Mouse (Mus musculus): ENCODE measurements around the gene Stoml2. TPM values are rescaled to one million over a fixed set of nuclear protein-coding genes. Genes with fewer than 3 reads are reported as not detected.

Gene Stoml2
- 29.1 TPM for polyA plus RNA-seq (2014; fragmentation: Illumina TruSeq; extraction: RNeasy Lipid Tissue Mini Kit (QIAGEN cat#74804); ENCODE audit: low read depth, low replicate concordance)

DNA sequence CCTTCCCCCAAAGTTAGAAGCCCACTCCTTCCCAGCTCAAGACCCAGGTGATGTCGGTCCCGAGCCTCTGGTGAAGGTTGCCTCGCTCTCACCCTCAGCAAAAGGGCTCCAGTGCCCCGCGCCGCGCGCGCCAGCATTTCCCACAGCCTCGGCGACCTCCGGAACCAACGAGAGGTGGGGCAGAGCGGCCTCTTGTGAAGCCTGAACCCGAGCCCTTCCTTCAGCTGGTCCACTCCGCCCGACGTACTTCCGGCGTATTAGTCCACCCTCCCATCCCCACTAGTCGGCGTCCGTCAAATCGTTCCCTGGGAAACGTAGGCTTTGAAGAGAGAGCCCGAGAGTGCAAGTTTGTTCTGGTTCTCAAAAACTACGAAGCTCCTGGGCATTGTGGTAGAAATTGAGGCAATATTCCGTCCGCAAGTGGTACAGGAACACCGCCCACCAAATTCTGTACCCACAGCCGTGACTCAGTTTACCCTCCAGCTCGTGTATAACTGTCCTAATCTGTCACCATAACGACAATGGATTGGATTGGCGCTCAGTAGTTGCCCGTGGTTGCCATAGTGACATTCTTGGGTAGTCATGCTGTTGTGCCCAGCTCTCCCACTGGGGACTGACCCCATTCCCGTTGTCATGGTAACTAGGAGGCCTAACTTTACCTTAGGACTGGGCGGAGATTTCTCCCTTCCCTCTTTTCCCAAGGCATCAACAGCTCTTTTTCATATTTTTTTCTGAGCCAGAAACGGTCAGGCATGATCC is at the start of gene Stoml2:
TSS of gene Stoml2 (minus strand) at position 474 of the 759 bp plus-strand sequence.

DNA sequence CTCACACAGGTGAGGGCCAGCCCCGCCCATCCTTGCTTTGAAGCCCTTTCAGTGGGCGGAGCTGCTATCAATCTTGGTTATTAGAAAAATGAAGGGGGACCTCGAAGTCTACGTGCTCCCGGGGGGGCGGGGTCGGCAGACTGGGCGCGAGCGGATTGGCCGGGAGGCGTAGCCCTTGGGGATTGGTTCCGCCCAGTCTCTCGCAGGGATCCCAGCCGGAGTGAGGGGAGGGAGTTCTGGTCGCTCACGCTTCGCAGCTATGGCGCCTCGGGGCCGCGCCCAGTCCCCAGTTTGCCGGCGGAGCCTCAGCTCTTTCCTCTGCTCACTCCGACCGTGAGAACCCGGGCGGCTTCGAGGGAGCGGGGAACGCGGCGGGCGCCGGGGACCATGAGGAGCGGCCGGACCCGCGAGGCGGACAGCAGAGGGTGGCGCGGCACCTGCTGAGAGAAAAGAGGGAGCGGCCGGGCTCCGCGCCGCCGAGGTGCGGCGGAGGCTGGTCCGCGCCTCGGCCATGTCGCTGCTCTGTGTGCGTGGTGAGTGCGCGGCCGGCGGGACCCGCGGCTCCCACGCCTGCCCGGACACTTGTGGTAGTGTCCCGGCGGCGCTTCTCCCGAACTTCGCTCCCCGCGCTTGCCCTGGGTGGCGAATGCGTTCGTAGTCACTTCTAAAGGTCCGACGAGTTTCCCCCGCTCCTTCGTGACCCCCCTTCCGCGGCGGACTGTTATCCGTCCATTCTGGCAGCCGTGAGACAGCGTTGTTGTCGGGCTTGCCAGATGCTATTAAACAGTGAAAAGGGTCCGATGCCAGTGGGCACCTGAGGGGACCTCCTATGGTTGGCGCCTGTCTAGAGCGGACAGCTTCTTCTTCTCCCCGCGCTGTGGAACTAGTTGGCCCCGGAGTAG is 27.5 kb upstream of the Stoml2 start, which contains the start of gene Unc13b:
TSS of gene Unc13b (plus strand) at position 201 of the 902 bp plus-strand sequence.

DNA sequence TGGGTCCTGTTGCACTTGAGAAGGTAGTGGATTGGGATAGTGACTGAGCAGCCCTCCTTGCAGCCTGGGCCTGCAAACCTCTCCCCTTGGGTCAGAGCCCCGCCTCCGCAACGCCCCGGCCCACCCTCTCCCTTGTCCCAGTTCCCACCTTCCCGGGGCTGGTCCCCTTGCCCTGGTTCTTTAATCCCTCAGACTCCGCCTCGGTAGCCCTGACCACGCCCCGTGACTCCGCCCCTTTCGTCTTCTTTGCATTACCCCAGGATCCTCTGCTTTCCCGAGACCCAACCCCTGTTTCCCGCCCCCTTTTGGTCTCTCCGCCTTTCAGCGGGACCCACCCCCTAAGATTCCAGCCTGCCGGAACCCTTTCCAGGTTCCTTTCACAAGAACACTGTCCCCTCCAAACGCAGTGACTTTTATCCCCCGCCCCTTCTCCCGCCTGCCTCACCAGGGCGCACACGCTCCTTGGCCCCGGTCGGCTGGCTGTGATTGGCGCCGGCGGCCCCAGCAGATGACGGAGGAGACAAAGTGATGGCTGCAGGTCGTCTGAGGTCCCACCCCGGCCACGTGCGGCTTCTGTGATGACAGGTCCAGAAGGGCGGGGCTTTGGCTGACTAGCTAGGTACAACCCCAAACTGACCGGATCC is 14.3 kb upstream of the Stoml2 start, which contains the start of gene Fam214b:
TSS of gene Fam214b (minus strand) at position 562 of the 644 bp plus-strand sequence.

DNA sequence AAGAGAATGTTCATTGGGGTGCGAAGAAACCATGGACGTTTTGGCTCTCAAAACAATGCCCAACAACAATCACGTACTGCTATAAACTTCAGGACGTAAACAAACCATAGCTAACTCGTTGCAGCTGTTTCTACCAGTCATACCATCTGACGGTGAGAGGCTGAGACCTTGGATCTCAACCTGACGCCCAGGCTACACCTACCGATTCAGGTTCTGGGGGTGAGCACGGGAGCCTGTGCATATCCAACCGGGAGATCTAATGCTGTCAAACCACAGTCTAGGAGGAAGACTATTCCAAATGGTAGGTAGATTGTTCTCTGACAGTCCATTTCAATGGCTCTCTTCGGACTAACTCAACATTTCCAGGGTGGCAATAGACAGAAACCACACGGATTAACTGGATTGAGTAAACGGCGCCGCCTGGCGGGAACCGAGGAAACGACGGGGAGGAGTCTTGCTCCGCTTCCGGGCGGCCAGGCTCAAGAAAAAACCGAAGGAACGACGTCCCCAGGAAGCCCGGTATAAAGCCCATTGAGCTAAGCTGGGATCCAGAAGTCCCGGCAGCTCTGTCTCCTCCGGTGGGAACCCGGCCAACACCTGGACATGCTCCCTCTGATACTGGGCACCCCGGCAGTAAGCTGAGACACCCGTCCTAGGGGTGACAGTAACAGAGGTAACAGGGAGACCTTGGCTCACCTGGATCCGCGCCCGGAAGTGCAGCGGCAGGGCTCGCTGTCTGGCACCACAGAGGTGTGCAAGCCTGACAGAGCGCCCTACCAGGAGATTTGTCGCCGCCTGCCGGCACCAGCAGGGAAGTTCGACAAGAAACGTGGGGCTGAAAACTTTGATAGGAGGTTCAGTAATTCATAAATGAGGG is 6.2 kb downstream of the Stoml2 start, which contains the start of gene Pigo:
TSS of gene Pigo (minus strand) at position 736 of the 877 bp plus-strand sequence.

DNA sequence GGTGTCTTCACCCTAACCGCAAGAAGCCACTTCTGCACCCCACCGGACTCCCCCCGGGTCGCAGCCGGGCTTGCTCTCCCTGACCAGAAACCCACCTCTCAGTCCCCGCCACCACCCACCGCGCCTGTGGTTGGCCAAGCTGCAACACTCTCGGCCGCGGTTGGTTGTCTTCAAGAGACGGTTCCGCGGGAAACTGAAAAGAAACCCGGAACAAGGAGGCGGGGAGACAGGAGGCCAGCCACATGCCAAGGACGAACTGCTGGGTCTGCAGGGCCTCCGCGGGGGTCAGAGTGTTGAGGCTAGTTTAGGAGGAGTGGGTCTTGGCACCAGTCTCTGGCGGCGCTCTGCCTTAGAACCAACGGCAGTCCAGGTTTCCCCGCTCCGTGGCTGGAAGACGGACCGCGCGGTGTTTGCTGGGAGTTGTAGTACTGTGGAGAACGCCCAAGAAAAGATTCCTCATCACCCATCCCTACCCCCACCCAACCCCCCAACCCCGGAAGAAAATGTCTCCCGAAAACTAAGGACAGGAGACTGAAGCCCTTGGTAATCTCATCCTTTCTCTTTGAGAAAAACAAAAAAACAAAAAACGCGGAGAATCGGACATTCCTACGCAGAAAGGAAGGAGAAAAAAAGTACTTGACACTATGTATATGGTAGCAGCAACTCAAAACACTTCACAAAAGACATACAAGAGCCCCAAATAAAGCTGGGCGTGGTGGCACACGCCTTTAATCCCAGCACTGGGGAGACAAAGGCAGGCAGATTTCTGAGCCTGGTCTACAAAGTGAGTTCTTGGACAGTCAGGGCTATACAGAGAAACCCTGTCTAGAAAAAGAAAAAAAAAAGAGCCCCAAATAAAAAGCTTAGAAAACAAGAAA is 21.1 kb downstream of the Stoml2 start, which contains the start of gene Fancg:
TSS of gene Fancg (minus strand) at position 346 of the 878 bp plus-strand sequence.

DNA sequence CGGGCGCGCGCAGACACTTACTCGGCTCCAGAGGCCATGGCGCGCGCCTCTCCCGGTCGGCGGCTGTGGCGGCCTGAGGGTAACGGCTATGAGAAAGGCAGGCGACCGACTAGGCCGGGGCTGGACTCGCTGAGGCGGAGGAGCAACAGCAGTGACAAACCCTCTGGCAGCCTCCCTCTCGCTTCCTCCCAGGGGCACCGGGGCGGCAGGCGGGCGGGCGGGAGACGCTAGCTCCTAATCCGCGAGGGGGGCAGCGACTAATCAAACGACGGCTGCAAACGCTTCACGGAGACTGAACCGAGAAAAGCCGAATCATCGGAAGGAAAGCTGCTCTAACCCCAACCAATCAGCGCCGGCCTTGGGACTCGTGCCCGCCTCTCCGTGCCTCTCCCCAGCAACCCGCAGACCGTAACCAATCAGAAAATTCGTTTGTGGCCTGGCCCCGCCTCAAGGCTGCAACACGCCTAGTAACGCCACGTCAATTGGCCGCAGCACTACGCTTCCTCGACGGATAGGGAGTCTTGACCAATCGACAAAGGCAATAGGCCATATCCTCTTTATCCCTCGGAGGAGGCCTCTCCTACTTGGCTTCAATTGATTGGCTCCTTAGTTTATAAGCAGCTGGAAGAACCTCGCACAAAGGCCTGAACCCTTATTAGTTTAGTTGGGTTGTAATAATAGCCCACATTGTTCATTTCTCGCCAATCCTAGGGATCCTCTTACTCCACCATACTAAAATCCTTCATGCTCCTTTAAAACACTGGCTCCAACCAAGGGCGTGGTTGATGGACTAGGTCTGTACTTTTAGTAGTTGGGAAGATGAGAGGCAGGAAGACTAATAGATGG is 31.1 kb downstream of the Stoml2 start, which contains the start of gene Vcp:
TSS of gene Vcp (minus strand) at position 367 of the 846 bp plus-strand sequence.

Other genes with a start within 250 kb of the Stoml2 start
- gene Fam205a1, start 177.8 kb downstream of the Stoml2 start, polyA plus RNA-seq (2014; fragmentation: Illumina TruSeq; extraction: RNeasy Lipid Tissue Mini Kit (QIAGEN cat#74804); ENCODE audit: low read depth, low replicate concordance), result not detected
- gene Gm12394, start 174.9 kb downstream of the Stoml2 start, polyA plus RNA-seq (2014; fragmentation: Illumina TruSeq; extraction: RNeasy Lipid Tissue Mini Kit (QIAGEN cat#74804); ENCODE audit: low read depth, low replicate concordance), result not detected
- not detected for gene Fam205c, start 157.5 kb downstream of the Stoml2 start, polyA plus RNA-seq (2014; fragmentation: Illumina TruSeq; extraction: RNeasy Lipid Tissue Mini Kit (QIAGEN cat#74804); ENCODE audit: low read depth, low replicate concordance)
- 0.11 TPM for gene Phf24, start 115.0 kb downstream of the Stoml2 start, polyA plus RNA-seq (2014; fragmentation: Illumina TruSeq; extraction: RNeasy Lipid Tissue Mini Kit (QIAGEN cat#74804); ENCODE audit: low read depth, low replicate concordance)
- 0.19 TPM for gene Dnajb5, start 81.9 kb downstream of the Stoml2 start, polyA plus RNA-seq (2014; fragmentation: Illumina TruSeq; extraction: RNeasy Lipid Tissue Mini Kit (QIAGEN cat#74804); ENCODE audit: low read depth, low replicate concordance)
- not detected for gene 1700022I11Rik, start 62.1 kb downstream of the Stoml2 start, polyA plus RNA-seq (2014; fragmentation: Illumina TruSeq; extraction: RNeasy Lipid Tissue Mini Kit (QIAGEN cat#74804); ENCODE audit: low read depth, low replicate concordance)
- 159 TPM for gene Vcp, start 31.2 kb downstream of the Stoml2 start, polyA plus RNA-seq (2014; fragmentation: Illumina TruSeq; extraction: RNeasy Lipid Tissue Mini Kit (QIAGEN cat#74804); ENCODE audit: low read depth, low replicate concordance)
- gene Fancg, start 21.2 kb downstream of the Stoml2 start, polyA plus RNA-seq (2014; fragmentation: Illumina TruSeq; extraction: RNeasy Lipid Tissue Mini Kit (QIAGEN cat#74804); ENCODE audit: low read depth, low replicate concordance), result 1.6 TPM
- gene Pigo, start 5.9 kb downstream of the Stoml2 start, polyA plus RNA-seq (2014; fragmentation: Illumina TruSeq; extraction: RNeasy Lipid Tissue Mini Kit (QIAGEN cat#74804); ENCODE audit: low read depth, low replicate concordance), result 2.7 TPM
- gene Fam214b, start 14.5 kb upstream of the Stoml2 start, polyA plus RNA-seq (2014; fragmentation: Illumina TruSeq; extraction: RNeasy Lipid Tissue Mini Kit (QIAGEN cat#74804); ENCODE audit: low read depth, low replicate concordance), result 1.7 TPM
- 1.9 TPM for gene Unc13b, start 27.2 kb upstream of the Stoml2 start, polyA plus RNA-seq (2014; fragmentation: Illumina TruSeq; extraction: RNeasy Lipid Tissue Mini Kit (QIAGEN cat#74804); ENCODE audit: low read depth, low replicate concordance)
- gene Atp8b5, start 235.4 kb upstream of the Stoml2 start, polyA plus RNA-seq (2014; fragmentation: Illumina TruSeq; extraction: RNeasy Lipid Tissue Mini Kit (QIAGEN cat#74804); ENCODE audit: low read depth, low replicate concordance), result 0.37 TPM

Data from liver, adult 10 weeks (tissue).